Mouse (Mus musculus): ENCODE results near the gene Naxe. TPM values are rescaled to one million over a fixed set of nuclear protein-coding genes. Genes with fewer than 3 reads are reported as not detected.

Gene Naxe
- polyA plus RNA-seq (2015; fragmentation: Nextera tagmentation; extraction: Ambion mirVana) = 196 and 197 TPM in 2 replicates

- Histone ChIP-seq H3K27ac (replicated peaks) (peak within 1 kb of the TSS; percentile 41), H3K9ac (peak within 1 kb of the TSS; percentile 80), H3K4me3 (replicated peaks) (peak within 1 kb of the TSS; percentile 76), H3K36me3 (peaks cover 34% of the 10 kb centered on the region), H3K9me3 (replicated peaks) (no peaks in the 10 kb centered on the region), H3K4me1 (peaks cover 17% of the 10 kb centered on the region), H3K27me3 (no peaks in the 10 kb centered on the region), H3K4me2 (replicated peaks) (peak within 1 kb of the TSS; percentile 84)
- under 1% methylated on average over 60 of the region's 60 CpGs for WGBS
- peak; percentile 90 for ATAC-seq (ENCODE audit: insufficient number of reproducible peaks, low FRiP score, low TSS enrichment, low read depth)
These were observed at the start of gene Naxe for GRCm38 (mm10) chr3:88057902-88058696. Gene Naxe, minus strand, starts transcription at chr3:88058495.

- Histone ChIP-seq H3K4me2 (replicated peaks) (no peak overlapping the region), H3K27ac (replicated peaks) (no peak overlapping the region), H3K9me3 (replicated peaks) (no peaks in the 10 kb centered on the region), H3K27me3 (no peaks in the 10 kb centered on the region), H3K36me3 (peaks cover 84% of the 10 kb centered on the region), H3K4me1 (no peaks in the 10 kb centered on the region), H3K4me3 (replicated peaks) (no peak overlapping the region), H3K9ac (no peak overlapping the region)
- 85% methylated on average over 4 of the region's 4 CpGs for WGBS
- no peak for ATAC-seq (ENCODE audit: insufficient number of reproducible peaks, low FRiP score, low TSS enrichment, low read depth)
These were observed 47.8 kb upstream of the Naxe start for GRCm38 (mm10) chr3:88106126-88106525.

- H3K4me3 ChIP-seq (replicated peaks) = no peak overlapping the region
- H3K4me1 ChIP-seq = no peaks in the 10 kb centered on the region
- H3K27me3 ChIP-seq = no peaks in the 10 kb centered on the region
- peaks cover 75% of the 10 kb centered on the region for H3K36me3 ChIP-seq
- H3K27ac ChIP-seq (replicated peaks) = peak overlapping the region; percentile 48; the same call in 1 of the 2 replicates
- ATAC-seq (ENCODE audit: insufficient number of reproducible peaks, low FRiP score, low TSS enrichment, low read depth) = no peak
- 73% methylated on average over 6 of the region's 6 CpGs for WGBS
- H3K9me3 ChIP-seq (replicated peaks) = no peaks in the 10 kb centered on the region
- H3K4me2 ChIP-seq (replicated peaks) = no peak overlapping the region
- H3K9ac ChIP-seq = no peak overlapping the region
These were observed 44.3 kb upstream of the Naxe start for GRCm38 (mm10) chr3:88102611-88103010.

- H3K4me1 ChIP-seq = no peaks in the 10 kb centered on the region
- no peak overlapping the region for H3K4me2 ChIP-seq (replicated peaks)
- no peak overlapping the region for H3K4me3 ChIP-seq (replicated peaks)
- peak overlapping the region; percentile 48; the same call in 1 of the 2 replicates for H3K27ac ChIP-seq (replicated peaks)
- 79% methylated on average over 6 of the region's 6 CpGs for WGBS
- peaks cover 74% of the 10 kb centered on the region for H3K36me3 ChIP-seq
- H3K9me3 ChIP-seq (replicated peaks) = no peaks in the 10 kb centered on the region
- no peak overlapping the region for H3K9ac ChIP-seq
- ATAC-seq (ENCODE audit: insufficient number of reproducible peaks, low FRiP score, low TSS enrichment, low read depth) = no peak
- H3K27me3 ChIP-seq = no peaks in the 10 kb centered on the region
These were observed 43.9 kb upstream of the Naxe start for GRCm38 (mm10) chr3:88102196-88102595.

- Histone ChIP-seq H3K4me2 (replicated peaks) (no peak overlapping the region), H3K4me3 (replicated peaks) (no peak overlapping the region), H3K9me3 (replicated peaks) (no peaks in the 10 kb centered on the region), H3K27me3 (no peaks in the 10 kb centered on the region), H3K36me3 (peaks cover 76% of the 10 kb centered on the region), H3K27ac (replicated peaks) (no peak overlapping the region), H3K9ac (no peak overlapping the region), H3K4me1 (no peaks in the 10 kb centered on the region)
- 90% methylated on average over 7 of the region's 7 CpGs for WGBS
- no peak for ATAC-seq (ENCODE audit: insufficient number of reproducible peaks, low FRiP score, low TSS enrichment, low read depth)
These were observed 43.4 kb upstream of the Naxe start for GRCm38 (mm10) chr3:88101736-88102135.

DNA sequence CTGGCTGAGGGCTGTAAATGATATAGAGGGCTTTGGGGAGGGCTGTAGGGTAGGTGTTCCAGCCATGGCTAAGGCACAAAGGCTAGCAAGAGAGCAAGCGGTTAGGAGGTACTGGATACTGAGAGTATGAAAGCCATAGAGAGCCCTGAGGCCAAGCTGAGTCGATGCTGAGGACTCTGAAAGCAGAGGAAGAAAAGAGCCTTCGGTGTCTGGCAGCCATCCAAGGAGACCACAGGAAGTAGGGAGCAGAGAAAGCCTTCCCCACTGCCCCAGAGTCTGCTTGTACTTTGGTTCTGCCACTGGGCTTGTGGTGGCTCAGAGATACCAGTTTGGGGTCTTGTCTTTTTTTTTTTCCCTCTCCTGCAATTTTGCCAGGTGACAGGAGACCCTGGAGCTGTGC lies 42.0 kb upstream of the Naxe start:
- no peaks in the 10 kb centered on the region for H3K27me3 ChIP-seq
- H3K27ac ChIP-seq (replicated peaks) = no peak overlapping the region
- H3K4me2 ChIP-seq (replicated peaks) = no peak overlapping the region
- H3K9me3 ChIP-seq (replicated peaks) = no peaks in the 10 kb centered on the region
- no peak overlapping the region for H3K9ac ChIP-seq
- H3K36me3 ChIP-seq = peaks cover 69% of the 10 kb centered on the region
- WGBS = 68% methylated on average over 3 of the region's 3 CpGs
- H3K4me1 ChIP-seq = no peaks in the 10 kb centered on the region
- ATAC-seq (ENCODE audit: insufficient number of reproducible peaks, low FRiP score, low TSS enrichment, low read depth) = no peak
- H3K4me3 ChIP-seq (replicated peaks) = no peak overlapping the region

GRCm38 (mm10) chr3:88097666-88098065 lies 39.4 kb upstream of the Naxe start:
- Histone ChIP-seq H3K4me3 (replicated peaks) (no peak overlapping the region), H3K9me3 (replicated peaks) (no peaks in the 10 kb centered on the region), H3K4me1 (no peaks in the 10 kb centered on the region), H3K9ac (no peak overlapping the region), H3K36me3 (peaks cover 61% of the 10 kb centered on the region), H3K4me2 (replicated peaks) (no peak overlapping the region), H3K27me3 (no peaks in the 10 kb centered on the region), H3K27ac (replicated peaks) (no peak overlapping the region)
- whole genome bisulfite sequencing = 79% methylated on average over 6 of the region's 6 CpGs
- ATAC-seq (ENCODE audit: insufficient number of reproducible peaks, low FRiP score, low TSS enrichment, low read depth) = no peak

DNA sequence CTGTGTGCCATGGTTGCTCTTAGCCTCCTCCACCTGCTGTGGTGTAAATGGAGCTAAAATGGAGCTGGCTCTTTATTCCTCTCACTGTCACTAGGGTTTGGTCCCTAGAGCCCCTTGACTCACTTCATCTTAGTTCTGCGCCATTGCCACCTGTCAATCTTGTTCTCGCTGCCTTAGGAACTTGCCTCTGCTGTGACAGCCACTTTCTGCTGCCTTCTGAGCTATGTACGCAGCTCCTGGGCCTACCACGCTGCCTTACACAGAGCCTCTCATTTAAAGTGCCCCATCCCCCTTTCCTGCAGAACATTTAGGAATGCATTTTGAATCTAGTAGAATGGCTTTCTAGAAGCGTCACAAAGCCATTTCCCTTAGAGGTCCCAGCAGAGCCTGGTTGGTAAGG lies 35.8 kb upstream of the Naxe start:
- Histone ChIP-seq H3K9me3 (replicated peaks) (no peaks in the 10 kb centered on the region), H3K36me3 (peaks cover 67% of the 10 kb centered on the region), H3K27ac (replicated peaks) (no peak overlapping the region), H3K4me1 (no peaks in the 10 kb centered on the region), H3K4me3 (replicated peaks) (no peak overlapping the region), H3K9ac (no peak overlapping the region), H3K4me2 (replicated peaks) (no peak overlapping the region), H3K27me3 (no peaks in the 10 kb centered on the region)
- no peak for ATAC-seq (ENCODE audit: insufficient number of reproducible peaks, low FRiP score, low TSS enrichment, low read depth)
- WGBS = 85% methylated on average over 5 of the region's 5 CpGs

GRCm38 (mm10) chr3:88090616-88091015 lies 32.3 kb upstream of the Naxe start:
- Histone ChIP-seq H3K9ac (no peak overlapping the region), H3K27ac (replicated peaks) (no peak overlapping the region), H3K4me1 (no peaks in the 10 kb centered on the region), H3K9me3 (replicated peaks) (no peaks in the 10 kb centered on the region), H3K4me2 (replicated peaks) (no peak overlapping the region), H3K27me3 (no peaks in the 10 kb centered on the region), H3K4me3 (replicated peaks) (no peak overlapping the region), H3K36me3 (peaks cover 66% of the 10 kb centered on the region)
- no peak for ATAC-seq (ENCODE audit: insufficient number of reproducible peaks, low FRiP score, low TSS enrichment, low read depth)
- WGBS = 91% methylated on average over 6 of the region's 6 CpGs

GRCm38 (mm10) chr3:88090106-88090505 lies 31.8 kb upstream of the Naxe start:
- no peak for ATAC-seq (ENCODE audit: insufficient number of reproducible peaks, low FRiP score, low TSS enrichment, low read depth)
- no peak overlapping the region for H3K9ac ChIP-seq
- no peaks in the 10 kb centered on the region for H3K4me1 ChIP-seq
- no peak overlapping the region for H3K4me3 ChIP-seq (replicated peaks)
- WGBS = 88% methylated on average over 7 of the region's 7 CpGs
- H3K36me3 ChIP-seq = peaks cover 66% of the 10 kb centered on the region
- no peak overlapping the region for H3K4me2 ChIP-seq (replicated peaks)
- H3K27ac ChIP-seq (replicated peaks) = no peak overlapping the region
- no peaks in the 10 kb centered on the region for H3K9me3 ChIP-seq (replicated peaks)
- H3K27me3 ChIP-seq = no peaks in the 10 kb centered on the region

GRCm38 (mm10) chr3:88087688-88088087 lies 29.4 kb upstream of the Naxe start:
- WGBS = 75% methylated on average over 1 of the region's 1 CpGs
- Histone ChIP-seq H3K4me3 (replicated peaks) (no peak overlapping the region), H3K9me3 (replicated peaks) (no peaks in the 10 kb centered on the region), H3K27me3 (no peaks in the 10 kb centered on the region), H3K36me3 (peaks cover 59% of the 10 kb centered on the region), H3K4me2 (replicated peaks) (no peak overlapping the region), H3K27ac (replicated peaks) (no peak overlapping the region), H3K4me1 (peaks cover 6% of the 10 kb centered on the region), H3K9ac (no peak overlapping the region)
- no peak for ATAC-seq (ENCODE audit: insufficient number of reproducible peaks, low FRiP score, low TSS enrichment, low read depth)

DNA sequence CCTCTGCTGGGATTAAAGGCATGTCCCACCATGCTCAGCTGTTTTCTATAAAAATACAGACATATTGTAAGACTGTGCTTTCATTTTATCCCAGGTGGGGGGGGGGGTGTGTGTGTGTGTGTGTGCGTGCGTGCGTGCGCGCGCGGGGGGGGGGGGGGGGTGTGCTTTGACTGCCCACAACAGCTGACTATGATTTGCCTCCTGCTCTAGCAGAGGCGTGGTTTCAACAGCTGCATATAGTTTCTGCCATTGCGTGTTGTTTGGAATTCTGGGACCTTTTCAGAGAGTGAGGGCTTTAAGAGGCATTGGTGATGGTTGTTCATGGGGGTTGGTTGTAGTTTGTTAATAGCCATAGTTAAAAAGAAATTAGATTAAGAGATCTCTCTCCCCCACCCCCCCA lies 27.2 kb upstream of the Naxe start:
- Histone ChIP-seq H3K36me3 (peaks cover 36% of the 10 kb centered on the region), H3K27me3 (no peaks in the 10 kb centered on the region), H3K4me3 (replicated peaks) (no peak overlapping the region), H3K4me2 (replicated peaks) (no peak overlapping the region), H3K9me3 (replicated peaks) (no peaks in the 10 kb centered on the region), H3K9ac (no peak overlapping the region), H3K4me1 (peaks cover 18% of the 10 kb centered on the region), H3K27ac (replicated peaks) (peak overlapping the region; percentile 39; the same call in 1 of the 2 replicates)
- 77% methylated on average over 9 of the region's 9 CpGs for WGBS
- no peak for ATAC-seq (ENCODE audit: insufficient number of reproducible peaks, low FRiP score, low TSS enrichment, low read depth)

Data from embryonic facial prominence, embryonic 15.5 days (tissue).